Mouse (Mus musculus) gastrocnemius, postnatal 14 days (tissue): ENCODE data around the gene Olfr983. TPM values are rescaled to one million over a fixed set of nuclear protein-coding genes. Genes with fewer than 3 reads are reported as not detected.

Experiments used
- DNase-seq: peaks from one replicate; pipeline ENCODE4 v3.0.0; 2021; ENCODE audit warnings: mixed read lengths
- intact Hi-C: fragments of 180-260 bp; cut with DNase I; formaldehyde crosslinking; loops from one replicate; pipeline ENCODE4 v1.15.1; 2025; ENCODE audit warnings: low total_unique reads
- long read RNA-seq, 2 experiments: library from polyadenylated mRNA; stranded (forward); transcript quantifications; one replicate each; pipeline ENCODE4 v2.0.0; 2021
- total RNA-seq, 2 experiments: library from RNA; stranded (reverse); gene quantifications; 2 replicates each; pipeline ENCODE4 v1.2.3; 2021

The Olfr983 gene
- total RNA-seq = not detected
- long read RNA-seq, experiment 1 = 0 reads
- long read RNA-seq, experiment 2 = 0 reads

- intact Hi-C loops = no loop called here
- no peak for DNase-seq
Observed at GRCm38 (mm10) chr9:40093495-40093894, at the start of gene Olfr983. Gene Olfr983 (minus strand): TSS chr9:40093595.

DNA sequence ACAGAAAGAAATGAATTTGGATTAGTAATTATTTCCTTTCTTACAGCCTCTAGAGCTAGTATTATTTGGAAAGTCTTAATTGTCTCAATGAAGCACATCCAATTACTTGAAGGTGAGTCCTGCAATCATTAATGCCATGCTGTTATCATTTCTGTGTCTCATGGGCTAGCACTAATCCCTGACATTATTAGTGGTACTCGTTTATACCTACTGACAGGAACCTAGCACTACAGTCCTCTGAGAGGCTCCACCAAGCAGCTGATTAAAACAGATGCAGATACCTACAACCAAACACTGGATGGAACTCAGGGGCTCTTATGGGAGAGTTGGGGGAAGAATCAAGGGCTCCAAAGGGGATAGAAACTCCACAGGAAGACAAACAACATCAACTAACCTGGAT is 48.1 kb upstream of the Olfr983 start:
- intact Hi-C loops = no loop called here
- no peak for DNase-seq

GRCm38 (mm10) chr9:40139484-40139883 is 46.1 kb upstream of the Olfr983 start:
- intact Hi-C loops = no loop called here
- DNase-seq = no peak

DNA sequence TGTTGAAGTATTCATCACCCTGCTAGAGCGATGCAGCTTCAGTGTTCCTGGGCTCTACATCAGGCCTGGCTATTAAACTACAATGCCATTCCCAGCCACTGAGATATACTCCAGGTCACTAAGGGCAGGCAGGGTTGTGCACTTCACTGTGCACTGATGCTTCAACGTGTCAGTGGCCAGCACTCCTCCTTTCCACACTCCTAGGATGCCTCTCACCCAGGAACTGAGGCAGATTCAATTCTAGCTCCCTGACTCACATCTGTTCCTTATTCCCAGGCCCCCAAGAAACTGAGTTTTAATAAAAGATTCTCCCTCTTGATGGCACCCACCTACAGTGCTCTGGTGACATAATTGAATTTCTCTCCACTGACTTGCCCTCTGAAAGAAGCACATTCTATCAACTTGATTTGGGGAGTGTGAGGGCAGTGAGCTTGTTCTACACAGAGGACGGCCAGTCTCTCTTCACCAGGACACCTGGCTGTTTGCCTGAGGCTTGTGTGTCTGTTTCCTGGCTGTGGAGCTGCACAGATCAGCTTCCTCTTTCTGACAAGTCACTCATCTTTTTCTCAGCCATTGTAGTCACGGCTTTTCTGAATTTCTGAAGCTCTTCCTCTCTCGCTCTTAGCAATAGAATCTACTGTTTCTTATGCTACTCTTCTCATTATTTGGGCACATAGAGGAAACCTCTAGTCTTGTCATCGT is 43.7 kb upstream of the Olfr983 start:
- DNase-seq = no peak
- intact Hi-C loops = no loop called here

GRCm38 (mm10) chr9:40130556-40130955 is 37.2 kb upstream of the Olfr983 start:
- intact Hi-C loops = no loop called here
- DNase-seq = no peak

GRCm38 (mm10) chr9:40130084-40130483 is 36.7 kb upstream of the Olfr983 start, which contains the start of gene Olfr985:
Gene Olfr985 (minus strand): TSS chr9:40130184.
- DNase-seq = no peak
- intact Hi-C loops = no loop called here

GRCm38 (mm10) chr9:40117287-40117659 is 23.9 kb upstream of the Olfr983 start:
- intact Hi-C loops = no loop called here
- no peak for DNase-seq

- DNase-seq = peak; percentile 78
- intact Hi-C loops = no loop called here
Observed at GRCm38 (mm10) chr9:40116645-40117286, 23.4 kb upstream of the Olfr983 start.

GRCm38 (mm10) chr9:40114106-40114505 is 20.7 kb upstream of the Olfr983 start, which contains the start of gene Olfr984:
Gene Olfr984 (minus strand): TSS chr9:40114206.
- intact Hi-C loops = no loop called here
- no peak for DNase-seq

- no peak for DNase-seq
- intact Hi-C loops = no loop called here
Observed at GRCm38 (mm10) chr9:40094769-40095168, 1.4 kb upstream of the Olfr983 start.

GRCm38 (mm10) chr9:40073529-40073928 is 19.9 kb downstream of the Olfr983 start, which contains the start of gene Olfr982:
Gene Olfr982 (plus strand): TSS chr9:40073829.
- intact Hi-C loops = no loop called here
- DNase-seq = no peak

GRCm38 (mm10) chr9:40050138-40050537 is 43.3 kb downstream of the Olfr983 start:
- intact Hi-C loops = no loop called here
- no peak for DNase-seq

Other genes starting within 250 kb of the Olfr983 start
- gene Olfr972, start 227.2 kb downstream of the Olfr983 start, total RNA-seq = not detected
- gene Olfr229, start 186.3 kb downstream of the Olfr983 start, total RNA-seq = not detected
- gene Olfr974, start 156.1 kb downstream of the Olfr983 start, total RNA-seq = not detected
- not detected for gene Olfr975, start 141.5 kb downstream of the Olfr983 start, total RNA-seq
- gene Olfr976, start 132.5 kb downstream of the Olfr983 start, total RNA-seq = not detected
- gene Olfr978, start 101.5 kb downstream of the Olfr983 start, total RNA-seq = not detected
- not detected for gene Olfr979, start 90.1 kb downstream of the Olfr983 start, total RNA-seq
- not detected for gene Olfr980, start 84.0 kb downstream of the Olfr983 start, total RNA-seq
- not detected for gene Olfr981, start 72.1 kb downstream of the Olfr983 start, total RNA-seq
- gene Olfr982, start 19.8 kb downstream of the Olfr983 start, total RNA-seq = not detected
- not detected for gene Olfr984, start 20.6 kb upstream of the Olfr983 start, total RNA-seq
- gene Olfr985, start 36.6 kb upstream of the Olfr983 start, total RNA-seq = not detected
- gene Tmem225, start 54.5 kb upstream of the Olfr983 start, total RNA-seq = not detected
- gene Olfr986, start 87.3 kb upstream of the Olfr983 start, total RNA-seq = not detected
- 1 to 10 TPM; 1.9 to 3.0 TPM for gene Zfp202, start 98.7 kb upstream of the Olfr983 start, total RNA-seq
- 1 to 10 TPM; 2.5 to 4.2 TPM for gene Scn3b, start 175.6 kb upstream of the Olfr983 start, total RNA-seq